Mouse (Mus musculus) liver, adult 2 months (tissue): ENCODE results near the gene Hsp90ab1. TPM values are rescaled to one million over a fixed set of nuclear protein-coding genes. Genes with fewer than 3 reads are reported as not detected.

Experiments used
- DNase-seq: peaks from one replicate; pipeline ENCODE4 v3.0.0-alpha.2; 2011; ENCODE audit warnings: low read depth, low spot score; ENCODE audit errors: extremely low read depth
- H3K27ac ChIP-seq: fragments of 200-500 bp; replicated peaks from 2 replicates; pipeline ENCODE4 v1.5.1; 2012; ENCODE audit warnings: low read depth, mild to moderate bottlenecking, control low read depth, inconsistent platforms, low read length; ENCODE audit not compliant: insufficient read depth
- H3K27me3 ChIP-seq: fragments of 200-500 bp; 2 replicates; pipeline ENCODE4 v1.6.1; 2012; ENCODE audit warnings: mild to moderate bottlenecking, moderate library complexity, low read length, inconsistent platforms; ENCODE audit not compliant: control insufficient read depth, insufficient read depth
- H3K36me3 ChIP-seq: fragments of 200-500 bp; 2 replicates; pipeline ENCODE4 v1.6.1; 2012; ENCODE audit warnings: low read length, inconsistent platforms; ENCODE audit not compliant: control insufficient read depth, insufficient read depth
- H3K4me1 ChIP-seq: fragments of 200-500 bp; 2 replicates; pipeline ENCODE4 v1.6.1; 2011; ENCODE audit warnings: low read length; ENCODE audit not compliant: control insufficient read depth, insufficient read depth
- H3K4me3 ChIP-seq: fragments of 200-500 bp; 2 replicates; pipeline ENCODE4 v1.5.1; 2011; ENCODE audit warnings: low read depth, mild to moderate bottlenecking, control low read depth, low read length, moderate library complexity; ENCODE audit not compliant: insufficient read depth
- H3K79me2 ChIP-seq: fragments of 200-500 bp; 2 replicates; pipeline ENCODE4 v1.6.1; 2012; ENCODE audit warnings: inconsistent platforms, mild to moderate bottlenecking, low read length, moderate library complexity; ENCODE audit not compliant: control insufficient read depth, insufficient read depth
- H3K9ac ChIP-seq: fragments of 200-500 bp; 2 replicates; pipeline ENCODE4 v1.6.1; 2012; ENCODE audit warnings: low read depth, mild to moderate bottlenecking, control low read depth, inconsistent platforms, low read length
- CTCF ChIP-seq: fragments of 200-500 bp; IDR thresholded peaks from 2 replicates; pipeline ENCODE4 v1.5.1; 2011; ENCODE audit warnings: low read depth, low read length, control low read depth
- POLR2A ChIP-seq: fragments of 200-500 bp; IDR thresholded peaks from 2 replicates; pipeline ENCODE4 v1.6.1; 2011; ENCODE audit warnings: low read length, control low read depth; ENCODE audit not compliant: insufficient read depth; ENCODE audit errors: extremely low read depth
- WGBS: fragments of 180-500 bp; shearing (Covaris S2); methylation state at CpG from one replicate; pipeline ENCODE4 v1.1.7; 2018; 5-methylcytosine and 5-hydroxymethylcytosine counted together
- polyA plus RNA-seq: library from polyadenylated mRNA; depleted of rRNA; stranded (reverse); fragments of >200 nt; gene quantifications from 2 replicates; pipeline ENCODE4 v1.2.3, GENCODE M21; 2012
- total RNA-seq: library from RNA; depleted of rRNA; stranded (reverse); fragments of >200 nt; gene quantifications from 2 replicates; pipeline ENCODE4 v1.2.3, GENCODE M21; 2014

Gene Hsp90ab1
- total and polyA plus RNA-seq, 2 experiments, result 226 to 248 TPM

GRCm38 (mm10) chr17:45568990-45569389, 4.1 kb downstream of the Hsp90ab1 start:
- Histone ChIP-seq H3K27me3 (no peaks in the 10 kb centered on the region), H3K9ac (no peak overlapping the region), H3K79me2 (peaks cover 12% of the 10 kb centered on the region), H3K4me1 (peaks cover 30% of the 10 kb centered on the region), H3K36me3 (peaks cover 48% of the 10 kb centered on the region), H3K4me3 (no peak overlapping the region), H3K27ac (no peak overlapping the region)
- no peak for TF ChIP-seq POLR2A
- TF ChIP-seq CTCF, result no peak
- WGBS, result 86% methylated on average over 12 of the region's 12 CpGs
- peak; percentile 34 for DNase-seq

DNA sequence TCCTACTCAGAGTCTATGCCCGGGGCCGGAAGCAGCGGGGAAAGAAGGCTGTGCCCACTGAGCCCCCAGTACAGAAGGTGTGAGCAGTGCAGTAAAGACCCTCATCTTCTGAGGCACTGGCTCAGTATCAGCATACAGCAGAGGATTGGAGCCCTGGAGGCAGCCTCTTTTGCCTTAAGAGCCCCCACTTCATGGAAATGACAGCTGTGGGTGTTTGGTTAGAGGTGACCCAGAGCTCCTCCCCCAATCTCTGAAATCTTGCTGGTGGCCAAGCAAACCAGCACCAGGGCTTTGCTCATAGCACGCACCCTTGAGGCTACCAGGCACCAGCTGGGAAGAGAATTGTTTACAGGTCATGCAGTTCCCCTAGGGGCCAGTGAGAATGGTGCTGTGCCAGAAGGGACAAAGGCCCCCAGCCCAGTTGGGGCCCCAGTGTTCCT, 5.9 kb downstream of the Hsp90ab1 start:
- WGBS, result 45% methylated on average over 4 of the region's 4 CpGs
- Histone ChIP-seq H3K9ac (peak overlapping the region; percentile 16; the same call in 1 of the 2 replicates), H3K36me3 (peaks cover 48% of the 10 kb centered on the region), H3K27me3 (no peaks in the 10 kb centered on the region), H3K4me3 (no peak overlapping the region), H3K4me1 (peaks cover 30% of the 10 kb centered on the region), H3K27ac (peak overlapping the region; percentile 70), H3K79me2 (peaks cover 5% of the 10 kb centered on the region)
- no peak for TF ChIP-seq POLR2A
- DNase-seq, result peak; percentile 82

DNA sequence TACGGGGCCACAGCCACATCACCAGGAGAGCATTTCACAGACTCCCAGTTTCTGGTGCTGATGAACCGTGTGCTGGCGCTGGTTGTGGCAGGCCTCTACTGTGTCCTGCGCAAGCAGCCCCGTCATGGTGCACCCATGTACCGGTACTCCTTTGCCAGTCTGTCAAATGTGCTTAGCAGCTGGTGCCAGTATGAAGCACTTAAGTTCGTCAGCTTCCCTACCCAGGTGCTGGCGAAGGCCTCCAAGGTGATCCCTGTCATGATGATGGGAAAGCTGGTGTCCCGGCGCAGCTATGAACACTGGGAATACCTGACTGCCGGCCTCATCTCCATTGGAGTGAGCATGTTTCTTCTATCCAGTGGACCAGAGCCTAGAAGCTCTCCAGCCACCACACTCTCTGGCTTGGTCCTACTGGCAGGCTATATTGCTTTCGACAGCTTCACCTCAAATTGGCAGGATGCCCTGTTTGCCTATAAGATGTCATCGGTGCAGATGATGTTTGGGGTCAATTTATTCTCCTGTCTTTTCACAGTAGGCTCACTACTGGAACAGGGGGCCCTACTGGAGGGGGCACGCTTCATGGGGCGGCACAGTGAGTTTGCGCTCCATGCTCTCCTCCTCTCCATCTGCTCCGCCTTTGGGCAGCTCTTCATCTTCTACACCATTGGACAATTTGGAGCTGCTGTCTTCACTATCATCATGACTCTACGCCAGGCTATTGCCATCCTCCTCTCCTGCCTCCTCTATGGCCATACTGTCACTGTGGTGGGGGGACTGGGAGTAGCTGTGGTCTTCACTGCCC, 6.5 kb downstream of the Hsp90ab1 start:
- peaks cover 46% of the 10 kb centered on the region for H3K36me3 ChIP-seq
- H3K4me3 ChIP-seq, result no peak overlapping the region
- peak overlapping the region; percentile 16; the same call in 1 of the 2 replicates for H3K9ac ChIP-seq
- H3K4me1 ChIP-seq, result peaks cover 30% of the 10 kb centered on the region
- peaks cover 5% of the 10 kb centered on the region for H3K79me2 ChIP-seq
- peak; percentile 73 for DNase-seq
- WGBS, result 57% methylated on average over 18 of the region's 18 CpGs
- peak overlapping the region; percentile 70 for H3K27ac ChIP-seq
- H3K27me3 ChIP-seq, result no peaks in the 10 kb centered on the region
- TF ChIP-seq CTCF (no peak), POLR2A (no peak)

GRCm38 (mm10) chr17:45566031-45566359, 7.1 kb downstream of the Hsp90ab1 start:
- peaks cover 27% of the 10 kb centered on the region for H3K4me1 ChIP-seq
- peaks cover 40% of the 10 kb centered on the region for H3K36me3 ChIP-seq
- TF ChIP-seq POLR2A (no peak), CTCF (no peak)

DNA sequence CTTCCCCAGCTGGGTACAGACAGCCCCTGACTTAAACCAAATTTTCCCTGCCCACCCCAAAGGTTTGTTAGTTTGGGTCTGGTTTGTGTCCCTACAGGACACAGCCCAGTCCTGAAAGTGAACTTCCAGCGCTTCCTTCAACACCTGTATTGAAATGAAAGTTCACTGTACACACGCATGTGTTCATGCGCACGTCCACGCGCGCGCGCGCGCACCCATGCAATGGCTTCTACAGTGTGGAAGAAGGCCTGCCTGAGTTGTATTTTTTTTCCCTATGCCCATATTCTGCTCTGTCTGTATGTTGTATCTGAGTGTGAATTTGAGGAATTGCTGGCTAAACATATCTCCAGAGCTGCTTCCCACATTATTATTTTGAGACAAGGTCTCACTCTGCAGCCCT, 8.0 kb downstream of the Hsp90ab1 start:
- WGBS, result 88% methylated on average over 11 of the region's 11 CpGs
- peaks cover 31% of the 10 kb centered on the region for H3K36me3 ChIP-seq
- H3K79me2 ChIP-seq, result peaks cover 5% of the 10 kb centered on the region
- no peak overlapping the region for H3K4me3 ChIP-seq
- H3K27me3 ChIP-seq, result no peaks in the 10 kb centered on the region
- H3K9ac ChIP-seq, result no peak overlapping the region
- no peak overlapping the region for H3K27ac ChIP-seq
- H3K4me1 ChIP-seq, result peaks cover 21% of the 10 kb centered on the region
- TF ChIP-seq CTCF, result no peak
- TF ChIP-seq POLR2A, result no peak
- no peak for DNase-seq

More at GRCm38 (mm10) chr17:45566031-45566359, 7.1 kb downstream of the Hsp90ab1 start:
- Histone ChIP-seq H3K27me3 (no peaks in the 10 kb centered on the region), H3K79me2 (peaks cover 5% of the 10 kb centered on the region), H3K9ac (no peak overlapping the region), H3K27ac (no peak overlapping the region), H3K4me3 (no peak overlapping the region)
- 87% methylated on average over 1 of the region's 1 CpGs for WGBS
- no peak for DNase-seq

GRCm38 (mm10) chr17:45564531-45565084, 8.5 kb downstream of the Hsp90ab1 start:
- peaks cover 5% of the 10 kb centered on the region for H3K79me2 ChIP-seq
- peak; percentile 31 for DNase-seq
- 16% methylated on average over 18 of the region's 18 CpGs for WGBS
- TF ChIP-seq POLR2A, result no peak
- no peak for TF ChIP-seq CTCF
- H3K27ac ChIP-seq, result peak overlapping the region; percentile 55; the same call in 1 of the 2 replicates
- H3K36me3 ChIP-seq, result peaks cover 26% of the 10 kb centered on the region
- peak overlapping the region; percentile 86 for H3K4me3 ChIP-seq
- H3K9ac ChIP-seq, result peak overlapping the region; percentile 95
- peaks cover 17% of the 10 kb centered on the region for H3K4me1 ChIP-seq
- H3K27me3 ChIP-seq, result no peaks in the 10 kb centered on the region
